ENCODE assay signal across 8 mouse cellular contexts in the genomic region with DNA sequence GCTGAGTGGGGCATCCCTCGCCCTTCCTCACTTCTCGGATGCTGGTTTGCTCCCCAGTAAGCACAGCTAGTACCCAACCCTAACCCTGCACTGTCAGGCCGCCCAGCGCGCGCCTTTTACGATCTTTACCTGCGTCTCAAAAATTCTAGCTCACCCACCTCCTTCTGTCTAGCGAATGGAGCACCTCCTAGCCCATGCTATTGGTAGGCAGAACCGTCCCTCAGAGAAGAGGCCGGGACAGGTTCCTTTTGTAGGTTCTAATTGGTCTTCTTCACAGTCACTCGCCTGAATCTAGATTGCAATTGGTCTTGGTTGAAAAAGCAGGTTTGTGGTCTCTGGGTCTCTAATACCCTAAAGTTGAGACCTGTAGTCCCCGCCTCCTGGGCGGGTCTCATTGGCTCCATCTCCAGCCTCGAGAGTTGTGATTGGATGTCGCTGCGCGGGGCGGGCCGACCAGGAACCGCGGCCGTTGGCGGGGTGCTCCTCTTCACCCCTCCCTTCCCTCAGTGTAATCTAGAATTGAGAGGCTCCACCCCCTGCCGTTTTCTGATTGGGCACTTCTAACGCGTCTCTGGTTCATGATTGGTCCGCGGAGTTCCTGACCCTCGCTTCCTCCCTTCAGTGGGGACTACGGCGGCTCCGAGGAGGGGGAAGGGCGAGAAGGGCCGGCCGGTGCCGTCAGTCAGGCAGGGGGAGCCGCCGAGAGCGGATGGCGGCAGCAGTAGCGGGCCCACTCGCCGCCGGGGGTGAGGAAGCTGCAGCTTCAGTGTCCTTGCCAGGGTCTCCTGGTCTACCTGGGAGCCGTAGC. TPM values are rescaled to one million over a fixed set of nuclear protein-coding genes. Genes with fewer than 3 reads are reported as not detected.
DNase-seq lines count a peak whose midpoint lies in the region; ATAC-seq lines count a peak whose summit lies in the region.

TSS of gene Fbxo24 (minus strand) at position 505 of the 808 bp plus-strand sequence.
TSS of gene Lrch4 (plus strand) at position 624 of the 808 bp plus-strand sequence.
TSS of gene Gm20605 (plus strand) at position 678 of the 808 bp plus-strand sequence.

- peak within 1 kb of the TSS; percentile 85 for H3K9ac ChIP-seq in hindbrain, embryonic 14.5 days

- H3K9me3 ChIP-seq in hindbrain, embryonic 14.5 days (ENCODE audit: control insufficient read depth, low read length): no peaks in the 10 kb centered on the region

- peaks cover 1% of the 10 kb centered on the region for H3K36me3 ChIP-seq in hindbrain, embryonic 14.5 days (replicated peaks; ENCODE audit: control insufficient read depth, insufficient read depth)

- H3K4me1 ChIP-seq in hindbrain, embryonic 14.5 days (replicated peaks; ENCODE audit: control insufficient read depth, insufficient read depth, low read length): peaks cover 37% of the 10 kb centered on the region

- peak within 1 kb of the TSS; percentile 80 for H3K4me3 ChIP-seq in hindbrain, embryonic 14.5 days (replicated peaks; ENCODE audit: low read length)

- peak within 1 kb of the TSS; percentile 92 for H3K27ac ChIP-seq in hindbrain, embryonic 14.5 days

- DNase-seq in R1 (ENCODE audit: low read depth, low spot score): peak; percentile 100
- peak; percentile 97 to 99 for DNase-seq in cerebellum, postnatal 25 days
- DNase-seq in frontal cortex, postnatal 25 days (ENCODE audit: low spot score in 2 of 2): peak; percentile 97
- DNase-seq in hindbrain, embryonic 14.5 days (ENCODE audit: low spot score): peak; percentile 98
- peak; percentile 98 for DNase-seq in layer of hippocampus, postnatal 36 days
- DNase-seq in lung, postnatal 36 days: peak; percentile 100
- peak; percentile 100 for DNase-seq in retina, postnatal 1 day
- peak; percentile 90 to 99 for DNase-seq in urinary bladder, adult 18-20 months (ENCODE audit: low spot score in 2 of 2)

- no peaks in the 10 kb centered on the region for H3K27me3 ChIP-seq in hindbrain, embryonic 14.5 days (ENCODE audit: control insufficient read depth, insufficient read depth, low read length)

- peak; percentile 99 for ATAC-seq in hindbrain, embryonic 14.5 days (ENCODE audit: low FRiP score)

- WGBS in hindbrain, embryonic 14.5 days: under 1% methylated on average over 45 of the region's 46 CpGs

- peak within 1 kb of the TSS; percentile 63 for H3K4me2 ChIP-seq in hindbrain, embryonic 14.5 days (replicated peaks)

RNA-seq across cellular contexts. Expression of gene Fbxo24, which starts in this region (rescaled TPM):
- polyA plus RNA-seq in hindbrain, embryonic 14.5 days (2014; fragmentation: Nextera tagmentation; extraction: Ambion mirVana): 0.12 TPM in 1 of 2 replicates, not detected in the other
- under 1 TPM; 0.18 to 0.77 TPM for total RNA-seq in layer of hippocampus, postnatal 36 days (2021)

RNA-seq across cellular contexts. Expression of gene Lrch4, which starts in this region (rescaled TPM):
- 19.0 and 23.4 TPM in 2 replicates for polyA plus RNA-seq in hindbrain, embryonic 14.5 days (2014; fragmentation: Nextera tagmentation; extraction: Ambion mirVana)
- total RNA-seq in layer of hippocampus, postnatal 36 days (2021): 10 to 100 TPM; 21.8 to 25.3 TPM

RNA-seq across cellular contexts. Expression of gene Gm20605, which starts in this region (rescaled TPM):
- 5.3 and 6.5 TPM in 2 replicates for polyA plus RNA-seq in hindbrain, embryonic 14.5 days (2014; fragmentation: Nextera tagmentation; extraction: Ambion mirVana)
- total RNA-seq in layer of hippocampus, postnatal 36 days (2021): 10 to 100 TPM; 18.6 to 23.9 TPM

Comparison
In these comparisons a context has a peak if more than half of its experiments do, and no peak if none do; other contexts are left out.
1. Peak in every context shown above with its lines: DNase-seq, ATAC-seq, H3K4me3 ChIP-seq and H3K27ac ChIP-seq.